Comparison of ENCODE assay signal across 22 mouse cellular contexts in genomic region chr19:40451307-40451706, GRCm38 (mm10).
DNase-seq lines count a peak whose midpoint lies in the region; ATAC-seq and TF ChIP-seq lines count a peak whose summit lies in the region.
"Had no signal": no experiment of that assay in that cellular context is flagged by ENCODE, and none has a peak within 500 bp of the region (broad histone marks: within the 10 kb centered on the region; RNA-seq: fewer than 3 reads in every experiment).

No protein-coding gene starts in this region.

- no peak for DNase-seq in heart, adult 18-20 months
- DNase-seq in heart, postnatal 0 days (ENCODE audit: low spot score): no peak
- DNase-seq in heart, postnatal 25 days (ENCODE audit: low spot score): no peak
- DNase-seq in lung, postnatal 0 days (ENCODE audit: low spot score): no peak
- DNase-seq: adrenal gland, adult 2 months; adrenal gland, postnatal 10 days; adrenal gland, postnatal 25 days; cerebellum, adult 11 months; cerebellum, adult 18-20 months; cerebellum, adult 8-10 months; cerebellum, adult 9-11 months; cerebellum, postnatal 14 days; cerebellum, postnatal 36 days; embryo, embryonic 11 days had no signal

- no peak overlapping the region for H3K4me3 ChIP-seq in heart, embryonic 12.5 days
- no peak overlapping the region for H3K4me3 ChIP-seq in heart, postnatal 0 days (ENCODE audit: low read depth, low read length)
- H3K4me3 ChIP-seq in lung, postnatal 0 days (ENCODE audit: low read depth, low read length): no peak overlapping the region
- H3K4me3 ChIP-seq: embryonic facial prominence, embryonic 13.5 days; embryonic facial prominence, embryonic 15.5 days; erythroblast, embryonic 14.5 days; forebrain, embryonic 10.5 days; forebrain, embryonic 12.5 days had no signal

- peaks cover 55% of the 10 kb centered on the region for H3K36me3 ChIP-seq in heart, embryonic 12.5 days
- peaks cover 55% of the 10 kb centered on the region for H3K36me3 ChIP-seq in heart, postnatal 0 days (replicated peaks; ENCODE audit: control insufficient read depth, insufficient read depth, low read length)
- 0 out of 2 replicates have a peak, but pooled peaks cover 4% of the 10 kb centered on the region for H3K36me3 ChIP-seq in lung, postnatal 0 days (ENCODE audit: insufficient read depth, low read length)
- H3K36me3 ChIP-seq: embryonic facial prominence, embryonic 13.5 days; embryonic facial prominence, embryonic 15.5 days; forebrain, embryonic 10.5 days; forebrain, embryonic 12.5 days had no signal

- H3K9ac ChIP-seq in heart, embryonic 12.5 days: no peak overlapping the region
- H3K9ac ChIP-seq in heart, postnatal 0 days (replicated peaks; ENCODE audit: low read depth, low read length): no peak overlapping the region
- no peak overlapping the region for H3K9ac ChIP-seq in lung, postnatal 0 days (replicated peaks; ENCODE audit: low read depth)
- H3K9ac ChIP-seq: embryonic facial prominence, embryonic 13.5 days; embryonic facial prominence, embryonic 15.5 days; forebrain, embryonic 12.5 days had no signal

- no peak for ATAC-seq in heart, embryonic 12.5 days (ENCODE audit: insufficient number of reproducible peaks, low FRiP score)
- ATAC-seq in heart, postnatal 0 days (ENCODE audit: insufficient read depth, low read depth): no peak
- ATAC-seq in lung, postnatal 0 days: no peak
- ATAC-seq: forebrain, embryonic 14.5 days; forebrain, embryonic 16.5 days had no signal

- H3K9me3 ChIP-seq in heart, embryonic 12.5 days (replicated peaks): no peaks in the 10 kb centered on the region
- no peaks in the 10 kb centered on the region for H3K9me3 ChIP-seq in heart, postnatal 0 days (replicated peaks; ENCODE audit: control insufficient read depth, low read length)
- H3K9me3 ChIP-seq in lung, postnatal 0 days (ENCODE audit: low read length): no peaks in the 10 kb centered on the region
- H3K9me3 ChIP-seq: embryonic facial prominence, embryonic 15.5 days; forebrain, embryonic 12.5 days had no signal

- WGBS in heart, embryonic 12.5 days: 90% methylated on average over 6 of the region's 6 CpGs
- 78% methylated on average over 6 of the region's 6 CpGs for WGBS in heart, postnatal 0 days
- WGBS in lung, postnatal 0 days: 86% methylated on average over 6 of the region's 6 CpGs

- no peak for TF ChIP-seq CTCF in heart, postnatal 0 days (IDR thresholded peaks at IDR 0.05; ENCODE audit: low read depth)
- TF ChIP-seq CTCF in lung, postnatal 0 days (IDR thresholded peaks at IDR 0.05): no peak

- TF ChIP-seq EP300 in heart, postnatal 0 days (IDR thresholded peaks at IDR 0.05; ENCODE audit: low read depth): no peak
- TF ChIP-seq EP300 in lung, postnatal 0 days (IDR thresholded peaks at IDR 0.05): no peak

- peaks cover 9% of the 10 kb centered on the region for H3K4me1 ChIP-seq in heart, embryonic 12.5 days (replicated peaks)
- H3K4me1 ChIP-seq in heart, postnatal 0 days (ENCODE audit: control insufficient read depth, insufficient read depth): peaks cover 12% of the 10 kb centered on the region; the same call in 1 of the 2 replicates
- no peaks in the 10 kb centered on the region for H3K4me1 ChIP-seq in lung, postnatal 0 days (ENCODE audit: insufficient read depth, low read depth, low read length)
- H3K4me1 ChIP-seq: embryonic facial prominence, embryonic 13.5 days; embryonic facial prominence, embryonic 15.5 days; forebrain, embryonic 10.5 days; forebrain, embryonic 12.5 days had no signal

- H3K27me3 ChIP-seq in heart, embryonic 12.5 days (replicated peaks): no peaks in the 10 kb centered on the region
- no peaks in the 10 kb centered on the region for H3K27me3 ChIP-seq in heart, postnatal 0 days (ENCODE audit: control insufficient read depth, insufficient read depth, low read length)
- no peaks in the 10 kb centered on the region for H3K27me3 ChIP-seq in lung, postnatal 0 days (replicated peaks; ENCODE audit: insufficient read depth, low read length)
- H3K27me3 ChIP-seq: embryonic facial prominence, embryonic 13.5 days; embryonic facial prominence, embryonic 15.5 days; forebrain, embryonic 12.5 days had no signal

- H3K4me2 ChIP-seq in heart, embryonic 12.5 days: no peak overlapping the region
- no peak overlapping the region for H3K4me2 ChIP-seq in heart, postnatal 0 days (ENCODE audit: low read depth, low read length)
- no peak overlapping the region for H3K4me2 ChIP-seq in lung, postnatal 0 days (replicated peaks; ENCODE audit: low read depth, low read length)
- H3K4me2 ChIP-seq: embryonic facial prominence, embryonic 13.5 days; embryonic facial prominence, embryonic 15.5 days; forebrain, embryonic 12.5 days had no signal

- intact Hi-C loops in heart, postnatal 25 days (cut with DNase I): no loop called here

- peak overlapping the region; percentile 37; the same call in 1 of the 2 replicates for H3K27ac ChIP-seq in heart, embryonic 12.5 days (ENCODE audit: poor library complexity, severe bottlenecking)
- H3K27ac ChIP-seq in heart, postnatal 0 days (ENCODE audit: low read depth): peak overlapping the region; percentile 24; the same call in 1 of the 2 replicates
- no peak overlapping the region for H3K27ac ChIP-seq in lung, postnatal 0 days (ENCODE audit: low read length)
- H3K27ac ChIP-seq: embryonic facial prominence, embryonic 13.5 days; embryonic facial prominence, embryonic 15.5 days; forebrain, embryonic 10.5 days; forebrain, embryonic 12.5 days had no signal
